In the genomic region with DNA sequence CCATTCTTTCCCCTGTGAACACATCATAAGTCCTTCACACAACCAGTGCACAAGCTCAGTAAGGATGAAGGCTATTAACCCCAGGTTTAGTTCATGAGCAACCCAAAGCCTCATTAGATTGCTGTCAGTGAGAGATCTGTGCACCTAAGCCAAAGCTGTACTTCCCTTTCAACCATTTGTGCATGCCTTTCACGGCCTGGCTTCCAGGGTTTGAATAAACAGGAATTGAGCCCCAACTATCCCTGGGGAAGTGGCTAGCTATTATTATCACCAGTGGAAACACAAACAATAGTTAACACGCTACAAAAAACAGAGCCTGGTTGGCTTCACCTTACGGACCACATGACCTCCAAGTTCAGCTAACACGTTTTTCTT, we compare ENCODE assay signal across 11 mouse cellular contexts.
DNase-seq lines count a peak whose midpoint lies in the region; ATAC-seq and TF ChIP-seq lines count a peak whose summit lies in the region.
"Had no signal": no experiment of that assay in that cellular context is flagged by ENCODE, and none has a peak within 500 bp of the region (broad histone marks: within the 10 kb centered on the region; RNA-seq: fewer than 3 reads in every experiment).

No protein-coding gene starts in this region.

- no peak overlapping the region for H3K4me2 ChIP-seq in hindbrain, embryonic 13.5 days
- H3K4me2 ChIP-seq in hindbrain, embryonic 14.5 days (replicated peaks), result no peak overlapping the region
- H3K4me2 ChIP-seq in heart, embryonic 14.5 days (ENCODE audit: low read length), result no peak overlapping the region
- H3K4me2 ChIP-seq: intestine, embryonic 15.5 days; limb, embryonic 15.5 days had no signal

- no peaks in the 10 kb centered on the region for H3K9me3 ChIP-seq in hindbrain, embryonic 13.5 days
- H3K9me3 ChIP-seq in hindbrain, embryonic 14.5 days (ENCODE audit: control insufficient read depth, low read length), result no peaks in the 10 kb centered on the region
- H3K9me3 ChIP-seq in heart, embryonic 14.5 days (ENCODE audit: control insufficient read depth, low read length), result no peaks in the 10 kb centered on the region
- H3K9me3 ChIP-seq: intestine, embryonic 15.5 days; limb, embryonic 15.5 days had no signal

- no peak for TF ChIP-seq POLR2A in spleen, adult 2 months (IDR thresholded peaks at IDR 0.05; ENCODE audit: low read depth, low read length)

- WGBS in hindbrain, embryonic 13.5 days, result 42% methylated on average over 4 of the region's 4 CpGs
- WGBS in hindbrain, embryonic 14.5 days, result 53% methylated on average over 4 of the region's 4 CpGs
- WGBS in spleen, adult 2 months, result 42% methylated on average over 4 of the region's 4 CpGs
- 48% methylated on average over 4 of the region's 4 CpGs for WGBS in heart, embryonic 14.5 days

- H3K27me3 ChIP-seq in hindbrain, embryonic 13.5 days, result peaks cover 75% of the 10 kb centered on the region
- H3K27me3 ChIP-seq in hindbrain, embryonic 14.5 days (ENCODE audit: control insufficient read depth, insufficient read depth, low read length), result peaks cover 54% of the 10 kb centered on the region
- H3K27me3 ChIP-seq in spleen, adult 2 months (ENCODE audit: control insufficient read depth, insufficient read depth, low read length), result no peaks in the 10 kb centered on the region
- no peaks in the 10 kb centered on the region; the same call in 1 of the 2 replicates for H3K27me3 ChIP-seq in heart, embryonic 14.5 days (ENCODE audit: control insufficient read depth, insufficient read depth, low read length)

- peak overlapping the region; percentile 44 for H3K27ac ChIP-seq in hindbrain, embryonic 13.5 days
- no peak overlapping the region for H3K27ac ChIP-seq in hindbrain, embryonic 14.5 days
- peak overlapping the region; percentile 94 for H3K27ac ChIP-seq in spleen, adult 2 months (ENCODE audit: insufficient read depth, low read length)
- peak overlapping the region; percentile 21 to 54 for H3K27ac ChIP-seq in heart, embryonic 14.5 days (replicated peaks in 1 of 2; ENCODE audit: control insufficient read depth in 1 of 2, insufficient read depth in 1 of 2, low read depth in 2 of 2, low read length in 2 of 2)
- H3K27ac ChIP-seq: limb, embryonic 15.5 days had no signal

- TF ChIP-seq CTCF in spleen, adult 2 months (IDR thresholded peaks at IDR 0.05; ENCODE audit: extremely low read depth, insufficient read depth, insufficient read length, insufficient replicate concordance), result no peak

- H3K4me1 ChIP-seq in hindbrain, embryonic 13.5 days (replicated peaks), result peaks cover 11% of the 10 kb centered on the region; the same call in 1 of the 2 replicates
- no peaks in the 10 kb centered on the region; the same call in 1 of the 2 replicates for H3K4me1 ChIP-seq in hindbrain, embryonic 14.5 days (replicated peaks; ENCODE audit: control insufficient read depth, insufficient read depth, low read length)
- peaks cover 26% of the 10 kb centered on the region for H3K4me1 ChIP-seq in spleen, adult 2 months (ENCODE audit: control insufficient read depth, insufficient read depth, insufficient read length)
- H3K4me1 ChIP-seq in heart, embryonic 14.5 days (ENCODE audit: control insufficient read depth in 2 of 2, insufficient read depth in 2 of 2, low read length in 2 of 2), result peaks cover 0 to 7% of the 10 kb centered on the region in 2 experiments; a peak in 1 of 4 replicates
- H3K4me1 ChIP-seq: intestine, embryonic 15.5 days; limb, embryonic 15.5 days had no signal

- H3K4me3 ChIP-seq in hindbrain, embryonic 13.5 days, result no peak overlapping the region
- no peak overlapping the region for H3K4me3 ChIP-seq in hindbrain, embryonic 14.5 days (replicated peaks; ENCODE audit: low read length)
- H3K4me3 ChIP-seq in spleen, adult 2 months (ENCODE audit: extremely low read depth, insufficient read depth, insufficient read length), result no peak overlapping the region
- no peak overlapping the region for H3K4me3 ChIP-seq in heart, embryonic 14.5 days (ENCODE audit: control insufficient read depth in 1 of 2, insufficient read depth in 1 of 2, low read depth in 1 of 2, low read length in 2 of 2)
- H3K4me3 ChIP-seq: intestine, embryonic 15.5 days; limb, embryonic 15.5 days had no signal

- no peak for ATAC-seq in hindbrain, embryonic 13.5 days (ENCODE audit: low FRiP score)
- ATAC-seq in hindbrain, embryonic 14.5 days (ENCODE audit: low FRiP score), result no peak
- ATAC-seq in heart, embryonic 14.5 days (ENCODE audit: insufficient number of reproducible peaks, insufficient read depth, low FRiP score, low read depth), result no peak
- no peak for ATAC-seq in cerebellum, adult (ENCODE audit: insufficient number of reproducible peaks, low FRiP score, low TSS enrichment)
- ATAC-seq: intestine, embryonic 15.5 days had no signal

- no peaks in the 10 kb centered on the region for H3K36me3 ChIP-seq in hindbrain, embryonic 13.5 days
- H3K36me3 ChIP-seq in hindbrain, embryonic 14.5 days (replicated peaks; ENCODE audit: control insufficient read depth, insufficient read depth), result no peaks in the 10 kb centered on the region
- no peaks in the 10 kb centered on the region for H3K36me3 ChIP-seq in spleen, adult 2 months (ENCODE audit: control insufficient read depth, insufficient read depth, low read length)
- H3K36me3 ChIP-seq in heart, embryonic 14.5 days (ENCODE audit: control insufficient read depth, insufficient read depth, low read length), result no peaks in the 10 kb centered on the region
- H3K36me3 ChIP-seq: intestine, embryonic 15.5 days; limb, embryonic 15.5 days had no signal

- no peak for DNase-seq in hindbrain, embryonic 14.5 days (ENCODE audit: low spot score)
- DNase-seq in spleen, adult 2 months (ENCODE audit: low read depth in 1 of 2, low spot score in 2 of 2), result no peak
- DNase-seq in spleen, postnatal 10 days (ENCODE audit: low spot score in 2 of 2), result no peak
- DNase-seq in urinary bladder, postnatal 4 days (ENCODE audit: low spot score in 2 of 2), result no peak
- no peak for DNase-seq in cerebellum, postnatal 4 days (ENCODE audit: low spot score in 2 of 2)
- DNase-seq: adrenal gland, adult 2 months had no signal

- no peak overlapping the region for H3K9ac ChIP-seq in hindbrain, embryonic 13.5 days
- H3K9ac ChIP-seq in hindbrain, embryonic 14.5 days, result no peak overlapping the region
- H3K9ac ChIP-seq in heart, embryonic 14.5 days (ENCODE audit: low read length), result no peak overlapping the region
- H3K9ac ChIP-seq: intestine, embryonic 15.5 days; limb, embryonic 15.5 days had no signal
